Mouse (Mus musculus) ES-E14 (cell line): Measurements from ENCODE around the gene Kank4.

Experiments used
- CHD2 ChIP-seq: IDR thresholded peaks from 2 replicates; pipeline ENCODE4 v1.6.1; 2014; ENCODE audit warnings: mild to moderate bottlenecking, low read depth, low read length, inconsistent platforms
- HCFC1 ChIP-seq: IDR thresholded peaks from 2 replicates; pipeline ENCODE4 v1.6.1; 2012; ENCODE audit warnings: low read length, inconsistent platforms, borderline replicate concordance; ENCODE audit not compliant: insufficient read depth
- MAFK ChIP-seq: IDR thresholded peaks from 2 replicates; pipeline ENCODE4 v1.6.1; 2014; ENCODE audit warnings: mild to moderate bottlenecking, low read depth, low read length, inconsistent platforms; ENCODE audit not compliant: insufficient read depth
- ZC3H11A ChIP-seq: IDR thresholded peaks from 2 replicates; pipeline ENCODE4 v1.6.1; 2012; ENCODE audit warnings: low read depth, mild to moderate bottlenecking, inconsistent platforms, low read length, borderline replicate concordance
- ZNF384 ChIP-seq: IDR thresholded peaks from 2 replicates; pipeline ENCODE4 v1.6.1; 2012; ENCODE audit warnings: low read depth, low read length, inconsistent platforms

GRCm38 (mm10) chr4:98733660-98734059 is 83.7 kb downstream of the Kank4 start:
- TF ChIP-seq HCFC1 = no peak
- no peak for TF ChIP-seq ZC3H11A
- TF ChIP-seq MAFK = no peak
- no peak for TF ChIP-seq CHD2
- no peak for TF ChIP-seq ZNF384
